Mouse (Mus musculus): ENCODE results near the gene Gm5941.

DNA sequence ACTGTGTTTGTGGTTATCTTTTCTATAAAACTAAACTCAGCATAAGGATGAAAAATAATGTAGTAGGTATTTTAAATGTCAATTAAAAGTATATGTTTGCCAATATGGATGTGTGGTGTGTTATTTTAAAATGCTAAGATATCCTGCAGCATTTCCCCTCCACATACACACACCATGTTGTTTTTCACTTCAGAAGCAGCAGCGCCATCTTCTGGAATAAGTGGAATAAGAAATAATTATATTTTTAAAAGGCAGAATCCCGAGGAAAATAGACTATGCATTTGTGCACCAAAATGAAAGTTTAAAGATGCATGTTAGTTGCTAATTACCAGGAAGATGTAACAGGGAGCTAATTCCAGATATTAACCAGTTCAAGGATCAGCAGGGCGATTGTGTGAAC, 29.3 kb upstream of the Gm5941 start:
- TF ChIP-seq CTCF (IDR thresholded peaks at IDR 0.05; ENCODE audit: low read depth, low read length) (no peak), GATA2 (IDR thresholded peaks at IDR 0.05; ENCODE audit: borderline replicate concordance, low read depth, low read length) (no peak)
